Mouse (Mus musculus): Measurements from ENCODE around the gene Tob2.

- TF ChIP-seq CHD2 (IDR thresholded peaks at IDR 0.05; ENCODE audit: low read depth, low read length) (no peak), ZC3H11A (IDR thresholded peaks at IDR 0.05; ENCODE audit: borderline replicate concordance, low read depth, low read length) (no peak)
These were observed 21.4 kb downstream of the Tob2 start for GRCm38 (mm10) chr15:81836966-81837920.

Data from ES-E14 (cell line).